Mouse (Mus musculus): Measurements from ENCODE around the gene Mcpt2. TPM values are rescaled to one million over a fixed set of nuclear protein-coding genes. Genes with fewer than 3 reads are reported as not detected.
"Not testable (repeated sequence)": the region's sequence is repeated elsewhere in the genome, so short reads cannot be mapped to it uniquely, and the experiment has no call there.

Gene Mcpt2
- polyA plus RNA-seq (2015; fragmentation: Nextera tagmentation; extraction: Ambion mirVana) = 0.30 and 0.40 TPM in 2 replicates

DNA sequence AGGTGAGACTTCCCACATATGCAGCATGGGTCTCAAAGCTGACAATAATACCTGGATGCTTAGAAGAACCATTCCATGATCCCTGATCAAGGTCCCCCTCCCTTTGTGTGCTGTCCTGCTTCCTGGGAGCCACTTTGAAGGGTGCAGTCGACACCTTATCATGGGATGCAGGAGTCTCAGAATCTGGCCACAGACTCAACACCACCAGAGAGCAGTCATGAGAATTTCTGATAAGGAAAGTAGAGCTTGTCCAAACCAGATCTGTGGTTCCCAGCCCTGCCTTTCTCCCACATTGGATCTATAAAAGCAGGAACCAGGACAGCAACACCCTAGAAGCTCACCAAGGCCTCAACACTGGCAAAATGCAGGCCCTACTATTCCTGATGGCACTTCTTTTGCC is at the start of gene Mcpt2:
Gene Mcpt2, plus strand, starts transcription at position 250 of the 400 bp plus-strand sequence.
- not testable (repeated sequence) for DNase-seq (ENCODE audit: low spot score)

- no peak for DNase-seq (ENCODE audit: low spot score)
These were observed 28.7 kb upstream of the Mcpt2 start for GRCm38 (mm10) chr14:56013147-56013546.

GRCm38 (mm10) chr14:56013924-56014323 is 27.9 kb upstream of the Mcpt2 start:
- DNase-seq (ENCODE audit: low spot score) = no peak

DNA sequence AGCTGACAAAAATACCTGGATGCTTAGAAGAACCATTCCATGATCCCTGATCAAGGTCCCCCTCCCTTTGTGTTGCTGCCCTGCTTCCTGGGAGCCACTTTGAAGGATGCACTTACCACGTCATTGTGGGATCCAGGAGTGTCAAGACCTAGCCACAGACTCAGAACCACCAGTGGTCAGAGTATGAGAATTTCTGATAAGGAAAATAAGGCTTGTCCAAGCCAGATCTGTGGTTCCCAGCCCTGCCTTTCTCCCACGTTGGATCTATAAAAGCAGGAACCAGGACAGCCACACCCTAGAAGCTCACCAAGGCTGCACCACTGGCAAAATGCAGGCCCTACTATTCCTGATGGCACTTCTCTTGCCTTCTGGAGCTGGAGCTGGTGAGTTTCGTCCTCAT is 24.2 kb upstream of the Mcpt2 start, which contains the start of gene Mcpt1:
Gene Mcpt1, plus strand, starts transcription at position 301 of the 400 bp plus-strand sequence.
- DNase-seq (ENCODE audit: low spot score) = not testable (repeated sequence)

DNA sequence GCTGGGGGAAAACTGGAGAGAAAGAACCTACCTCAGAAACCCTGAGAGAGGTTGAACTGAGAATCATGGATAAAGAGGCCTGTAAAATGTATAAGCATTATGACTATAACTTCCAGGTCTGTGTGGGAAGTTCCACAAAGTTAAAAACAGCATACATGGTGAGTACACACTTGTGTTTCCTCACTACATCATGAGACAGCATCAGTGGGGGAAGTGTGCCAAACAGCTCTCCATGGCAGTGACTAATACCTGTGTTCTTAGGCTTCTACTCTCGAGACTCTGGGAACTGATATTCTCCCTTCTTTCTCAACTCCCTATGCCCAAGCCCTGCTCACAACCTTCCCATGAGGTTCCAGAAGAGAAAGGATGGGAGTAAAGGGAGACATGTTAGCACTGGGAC is 22.4 kb upstream of the Mcpt2 start:
- no peak for DNase-seq (ENCODE audit: low spot score)

DNA sequence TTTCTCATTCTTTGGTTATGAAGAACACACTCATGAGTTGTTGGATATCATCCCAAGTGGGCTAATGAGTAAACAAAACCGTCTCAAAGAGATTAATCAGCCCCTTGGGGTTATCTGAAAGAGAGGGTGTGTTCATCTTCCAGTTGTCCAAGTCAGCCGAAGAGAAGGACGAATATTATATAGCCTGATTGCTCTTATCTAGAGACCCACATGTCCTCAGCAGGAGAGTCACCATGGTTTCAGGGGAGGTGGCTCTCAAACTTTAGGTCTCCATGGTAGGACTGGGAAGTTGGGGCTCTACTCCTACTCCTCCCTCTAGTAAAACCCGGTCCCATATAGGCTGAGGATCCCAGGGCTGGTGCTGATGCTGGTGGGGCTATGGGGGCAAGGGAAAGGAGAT is 20.5 kb upstream of the Mcpt2 start:
- DNase-seq (ENCODE audit: low spot score) = not testable (repeated sequence)

GRCm38 (mm10) chr14:56030395-56030794 is 11.4 kb upstream of the Mcpt2 start, which contains the start of gene Mcpt9:
Gene Mcpt9, minus strand, starts transcription at chr14:56030495.
- DNase-seq (ENCODE audit: low spot score) = not testable (repeated sequence)

DNA sequence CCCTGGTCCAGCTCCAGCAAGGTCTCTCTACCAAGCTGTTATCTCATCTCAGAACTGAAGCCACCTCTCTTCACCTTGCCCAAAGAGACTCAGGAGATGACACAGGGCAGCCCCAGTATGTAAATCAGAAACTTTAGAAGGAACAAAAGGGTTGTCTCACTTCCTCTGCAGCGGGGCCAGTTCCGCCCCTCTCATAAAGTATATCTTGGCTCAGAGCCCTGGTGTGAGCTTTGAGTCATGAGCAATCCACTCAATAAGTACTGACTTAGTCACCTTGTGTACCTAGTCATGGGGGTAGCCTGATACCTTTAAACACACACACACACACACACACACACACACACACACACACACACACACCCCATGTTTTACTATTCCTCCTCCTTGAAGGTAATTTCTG is 7.4 kb upstream of the Mcpt2 start:
- no peak for DNase-seq (ENCODE audit: low spot score)

GRCm38 (mm10) chr14:56055408-56055807 is 13.6 kb downstream of the Mcpt2 start:
- DNase-seq (ENCODE audit: low spot score) = no peak

DNA sequence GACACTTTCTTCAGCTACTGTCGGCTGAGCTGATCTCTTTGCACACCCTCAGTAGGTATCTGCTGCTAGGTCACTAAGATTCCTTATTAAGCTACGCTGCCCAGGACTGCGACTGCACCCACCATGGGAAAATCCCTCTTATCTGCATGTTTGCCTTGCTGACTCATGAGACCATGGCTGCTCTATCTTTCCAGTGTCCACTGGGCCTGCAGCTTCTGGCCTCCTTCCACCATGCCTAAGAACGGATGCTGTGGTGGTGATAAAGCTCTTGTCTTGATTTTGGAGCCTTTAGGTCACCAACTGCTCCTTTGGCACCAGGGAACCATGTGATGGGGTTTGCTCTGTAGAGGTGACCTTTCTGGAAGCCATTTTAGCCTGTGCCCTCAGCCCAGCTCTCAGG is 15.9 kb downstream of the Mcpt2 start:
- no peak for DNase-seq (ENCODE audit: low spot score)

DNA sequence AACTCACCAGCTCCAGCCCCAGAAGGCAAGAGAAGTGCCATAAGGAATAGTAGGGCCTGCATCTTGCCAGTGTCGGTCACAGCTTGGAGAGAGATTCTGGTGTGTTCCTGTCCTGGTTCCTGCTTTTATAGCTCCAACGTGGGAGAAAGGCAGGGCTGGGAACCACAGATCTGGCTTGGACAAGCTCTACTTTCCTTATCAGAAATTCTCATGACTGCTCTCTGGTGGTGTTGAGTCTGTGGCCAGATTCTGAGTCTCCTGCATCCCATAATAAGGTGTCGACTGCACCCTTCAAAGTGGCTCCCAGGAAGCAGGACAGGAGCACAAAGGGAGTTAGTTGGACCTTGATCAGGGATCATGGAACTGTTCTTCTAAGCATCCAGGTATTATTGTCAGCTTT is 20.4 kb downstream of the Mcpt2 start, which contains the start of gene Mcpt4:
Gene Mcpt4, minus strand, starts transcription at position 101 of the 400 bp plus-strand sequence.
- DNase-seq (ENCODE audit: low spot score) = not testable (repeated sequence)

DNA sequence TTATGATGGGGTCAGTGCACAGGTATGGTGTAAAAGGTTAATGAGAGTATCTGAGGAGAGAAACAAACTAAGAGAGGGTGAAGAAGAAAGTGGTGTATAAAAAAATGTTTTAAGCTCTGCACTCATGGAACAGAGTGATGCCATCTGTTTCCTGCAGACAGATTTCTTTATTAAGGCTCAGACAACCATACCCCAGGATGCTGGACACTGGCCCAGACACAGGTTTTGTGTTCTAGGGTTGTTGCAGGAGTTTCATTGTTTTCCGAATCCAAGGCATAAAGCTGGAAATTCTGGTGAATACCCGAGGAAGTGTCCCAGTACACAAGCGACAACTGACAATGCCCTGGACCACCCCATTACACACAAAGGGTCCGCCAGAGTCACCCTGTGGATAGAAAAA is 40.2 kb downstream of the Mcpt2 start:
- no peak for DNase-seq (ENCODE audit: low spot score)

- no peak for DNase-seq (ENCODE audit: low spot score)
These were observed 43.3 kb downstream of the Mcpt2 start, which contains the start of gene Mcpt8 for GRCm38 (mm10) chr14:56085167-56085566. Gene Mcpt8, minus strand, starts transcription at chr14:56085273.

GRCm38 (mm10) chr14:56086711-56087110 is 44.9 kb downstream of the Mcpt2 start:
- no peak for DNase-seq (ENCODE audit: low spot score)

GRCm38 (mm10) chr14:56093353-56093752 is 51.5 kb downstream of the Mcpt2 start:
- DNase-seq (ENCODE audit: low spot score) = no peak

Small RNA genes lying within 50 kb of the gene (microRNA-seq; reads per million reads assigned to microRNA genes)
- gene Mir6949 (ENCODE audit: borderline number of aligned reads) = not detected

Other genes with a start within 250 kb of the Mcpt2 start
- 1.7 and 2.2 TPM in 2 replicates for gene Nfatc4, start 218.9 kb upstream of the Mcpt2 start, polyA plus RNA-seq (2015; fragmentation: Nextera tagmentation; extraction: Ambion mirVana)
- gene Nynrin, start 188.0 kb upstream of the Mcpt2 start, polyA plus RNA-seq (2015; fragmentation: Nextera tagmentation; extraction: Ambion mirVana) = 1.7 and 2.4 TPM in 2 replicates
- 0.05 and 0.12 TPM in 2 replicates for gene Cbln3, start 157.6 kb upstream of the Mcpt2 start, polyA plus RNA-seq (2015; fragmentation: Nextera tagmentation; extraction: Ambion mirVana)
- gene Khnyn, start 157.1 kb upstream of the Mcpt2 start, polyA plus RNA-seq (2015; fragmentation: Nextera tagmentation; extraction: Ambion mirVana) = 8.5 and 9.8 TPM in 2 replicates
- gene Sdr39u1, start 141.7 kb upstream of the Mcpt2 start, polyA plus RNA-seq (2015; fragmentation: Nextera tagmentation; extraction: Ambion mirVana) = 72.5 and 74.8 TPM in 2 replicates
- gene Cma1, start 97.4 kb upstream of the Mcpt2 start, polyA plus RNA-seq (2015; fragmentation: Nextera tagmentation; extraction: Ambion mirVana) = 6.9 and 7.2 TPM in 2 replicates
- gene Cma2, start 91.1 kb upstream of the Mcpt2 start, polyA plus RNA-seq (2015; fragmentation: Nextera tagmentation; extraction: Ambion mirVana) = 0.15 TPM in 1 of 2 replicates, not detected in the other
- 0.46 and 0.50 TPM in 2 replicates for gene Mcpt1, start 24.1 kb upstream of the Mcpt2 start, polyA plus RNA-seq (2015; fragmentation: Nextera tagmentation; extraction: Ambion mirVana)
- not detected in 2 replicates for gene Mcpt9, start 11.5 kb upstream of the Mcpt2 start, polyA plus RNA-seq (2015; fragmentation: Nextera tagmentation; extraction: Ambion mirVana)
- gene Mcpt4, start 20.3 kb downstream of the Mcpt2 start, polyA plus RNA-seq (2015; fragmentation: Nextera tagmentation; extraction: Ambion mirVana) = 2.0 and 2.2 TPM in 2 replicates
- 0.17 and 0.36 TPM in 2 replicates for gene Mcpt8, start 43.2 kb downstream of the Mcpt2 start, polyA plus RNA-seq (2015; fragmentation: Nextera tagmentation; extraction: Ambion mirVana)
- gene Ctsg, start 60.5 kb downstream of the Mcpt2 start, polyA plus RNA-seq (2015; fragmentation: Nextera tagmentation; extraction: Ambion mirVana) = 0.26 and 0.46 TPM in 2 replicates
- not detected in 2 replicates for gene Gzme, start 78.6 kb downstream of the Mcpt2 start, polyA plus RNA-seq (2015; fragmentation: Nextera tagmentation; extraction: Ambion mirVana)
- gene Gzmd, start 90.6 kb downstream of the Mcpt2 start, polyA plus RNA-seq (2015; fragmentation: Nextera tagmentation; extraction: Ambion mirVana) = not detected in 2 replicates
- gene Gzmg, start 117.5 kb downstream of the Mcpt2 start, polyA plus RNA-seq (2015; fragmentation: Nextera tagmentation; extraction: Ambion mirVana) = not detected in 2 replicates
- gene Gzmn, start 132.6 kb downstream of the Mcpt2 start, polyA plus RNA-seq (2015; fragmentation: Nextera tagmentation; extraction: Ambion mirVana) = not detected in 2 replicates
- 0.16 and 0.18 TPM in 2 replicates for gene Gzmf, start 169.4 kb downstream of the Mcpt2 start, polyA plus RNA-seq (2015; fragmentation: Nextera tagmentation; extraction: Ambion mirVana)
- gene Gzmc, start 192.6 kb downstream of the Mcpt2 start, polyA plus RNA-seq (2015; fragmentation: Nextera tagmentation; extraction: Ambion mirVana) = 10.4 and 13.2 TPM in 2 replicates
- gene Gzmb, start 220.2 kb downstream of the Mcpt2 start, polyA plus RNA-seq (2015; fragmentation: Nextera tagmentation; extraction: Ambion mirVana) = 4.2 and 4.5 TPM in 2 replicates

Data from thymus, postnatal 0 days (tissue).